Mouse (Mus musculus) liver, adult 2 months (tissue): Measurements from ENCODE around the gene Ephb4. TPM values are rescaled to one million over a fixed set of nuclear protein-coding genes. Genes with fewer than 3 reads are reported as not detected.

Experiments
- DNase-seq: peaks from one replicate; pipeline ENCODE4 v3.0.0-alpha.2; 2011; ENCODE audit warnings: low read depth, low spot score; ENCODE audit errors: extremely low read depth
- H3K27ac ChIP-seq: fragments of 200-500 bp; replicated peaks from 2 replicates; pipeline ENCODE4 v1.5.1; 2012; ENCODE audit warnings: low read depth, mild to moderate bottlenecking, control low read depth, inconsistent platforms, low read length; ENCODE audit not compliant: insufficient read depth
- H3K27me3 ChIP-seq: fragments of 200-500 bp; 2 replicates; pipeline ENCODE4 v1.6.1; 2012; ENCODE audit warnings: mild to moderate bottlenecking, moderate library complexity, low read length, inconsistent platforms; ENCODE audit not compliant: control insufficient read depth, insufficient read depth
- H3K36me3 ChIP-seq: fragments of 200-500 bp; 2 replicates; pipeline ENCODE4 v1.6.1; 2012; ENCODE audit warnings: low read length, inconsistent platforms; ENCODE audit not compliant: control insufficient read depth, insufficient read depth
- H3K4me1 ChIP-seq: fragments of 200-500 bp; 2 replicates; pipeline ENCODE4 v1.6.1; 2011; ENCODE audit warnings: low read length; ENCODE audit not compliant: control insufficient read depth, insufficient read depth
- H3K4me3 ChIP-seq: fragments of 200-500 bp; 2 replicates; pipeline ENCODE4 v1.5.1; 2011; ENCODE audit warnings: low read depth, mild to moderate bottlenecking, control low read depth, low read length, moderate library complexity; ENCODE audit not compliant: insufficient read depth
- H3K79me2 ChIP-seq: fragments of 200-500 bp; 2 replicates; pipeline ENCODE4 v1.6.1; 2012; ENCODE audit warnings: inconsistent platforms, mild to moderate bottlenecking, low read length, moderate library complexity; ENCODE audit not compliant: control insufficient read depth, insufficient read depth
- H3K9ac ChIP-seq: fragments of 200-500 bp; 2 replicates; pipeline ENCODE4 v1.6.1; 2012; ENCODE audit warnings: low read depth, mild to moderate bottlenecking, control low read depth, inconsistent platforms, low read length
- CTCF ChIP-seq: fragments of 200-500 bp; IDR thresholded peaks from 2 replicates; pipeline ENCODE4 v1.5.1; 2011; ENCODE audit warnings: low read depth, low read length, control low read depth
- POLR2A ChIP-seq: fragments of 200-500 bp; IDR thresholded peaks from 2 replicates; pipeline ENCODE4 v1.6.1; 2011; ENCODE audit warnings: low read length, control low read depth; ENCODE audit not compliant: insufficient read depth; ENCODE audit errors: extremely low read depth
- WGBS: fragments of 180-500 bp; shearing (Covaris S2); methylation state at CpG from one replicate; pipeline ENCODE4 v1.1.7; 2018; 5-methylcytosine and 5-hydroxymethylcytosine counted together
- polyA plus RNA-seq: library from polyadenylated mRNA; depleted of rRNA; stranded (reverse); fragments of >200 nt; gene quantifications from 2 replicates; pipeline ENCODE4 v1.2.3, GENCODE M21; 2012
- total RNA-seq: library from RNA; depleted of rRNA; stranded (reverse); fragments of >200 nt; gene quantifications from 2 replicates; pipeline ENCODE4 v1.2.3, GENCODE M21; 2014

Gene Ephb4
- total and polyA plus RNA-seq, 2 experiments: 10.8 to 14.1 TPM

DNA sequence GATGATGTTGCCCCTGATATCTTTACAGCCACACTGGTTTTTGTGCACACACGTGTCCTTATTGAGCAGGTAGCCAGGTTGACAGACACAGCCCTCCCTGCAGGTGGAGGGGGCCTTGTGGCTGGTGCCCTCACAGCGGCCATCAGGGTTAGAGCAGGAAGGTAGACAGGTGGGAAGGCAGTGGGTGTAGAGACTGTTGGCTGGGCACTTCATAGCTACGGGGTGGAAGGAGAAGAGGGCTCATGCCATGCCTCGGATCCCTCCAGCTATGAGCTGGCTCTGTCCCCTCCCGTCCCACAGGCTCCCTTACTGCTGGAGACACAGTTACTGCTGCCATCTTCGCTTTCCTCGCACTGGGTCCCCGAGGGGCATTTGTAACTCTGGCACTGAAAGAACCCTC lies 41.7 kb downstream of the Ephb4 start:
- 79% methylated on average over 8 of the region's 8 CpGs for WGBS
- DNase-seq: no peak
- no peaks in the 10 kb centered on the region for H3K79me2 ChIP-seq
- TF ChIP-seq POLR2A (no peak), CTCF (no peak)
- no peaks in the 10 kb centered on the region for H3K4me1 ChIP-seq
- H3K4me3 ChIP-seq: no peak overlapping the region
- H3K9ac ChIP-seq: no peak overlapping the region
- no peak overlapping the region for H3K27ac ChIP-seq
- H3K36me3 ChIP-seq: no peaks in the 10 kb centered on the region
- no peaks in the 10 kb centered on the region for H3K27me3 ChIP-seq

DNA sequence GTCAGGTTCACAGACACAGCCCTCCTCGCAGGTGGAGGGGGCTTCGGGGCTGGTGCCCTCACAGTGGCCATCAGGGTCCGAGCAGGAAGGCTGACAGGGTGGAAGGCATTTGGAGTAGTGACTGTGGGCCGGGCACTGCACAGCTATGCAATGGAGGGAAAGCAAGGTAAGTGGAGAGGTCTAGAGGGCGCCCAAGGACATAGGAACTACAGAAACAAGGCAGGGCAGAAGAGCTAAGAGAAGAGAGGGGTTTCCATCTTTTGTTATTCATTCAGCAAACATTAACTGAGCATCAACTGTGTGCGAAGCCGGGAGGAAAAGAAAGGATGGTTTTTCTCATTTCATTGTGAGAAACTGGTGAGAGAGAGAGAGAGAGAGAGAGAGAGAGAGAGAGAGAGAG lies 44.5 kb downstream of the Ephb4 start:
- no peak for DNase-seq

DNA sequence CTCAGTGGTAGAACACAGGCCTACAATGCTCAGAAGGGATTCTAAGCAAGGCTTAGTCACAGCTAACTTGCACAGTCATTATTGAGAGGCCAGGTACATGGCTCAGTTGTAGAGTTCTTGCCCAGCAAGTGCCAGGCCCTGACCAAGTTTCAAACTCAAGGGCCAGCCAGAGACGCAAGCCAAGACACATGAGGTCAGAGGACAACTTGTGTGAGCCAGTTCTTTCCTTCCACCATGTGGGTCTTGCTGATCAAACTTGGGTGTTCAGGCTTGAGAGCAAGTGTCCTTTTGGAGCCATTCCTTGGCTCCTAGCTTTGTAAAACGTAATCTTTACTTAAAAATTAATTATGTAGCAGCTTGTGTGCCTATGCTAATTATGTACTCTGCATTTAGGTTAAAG lies 54.2 kb downstream of the Ephb4 start:
- 75% methylated on average over 2 of the region's 2 CpGs for WGBS
- no peak overlapping the region for H3K27ac ChIP-seq
- DNase-seq: no peak
- TF ChIP-seq CTCF (no peak), POLR2A (no peak)
- no peaks in the 10 kb centered on the region for H3K27me3 ChIP-seq
- H3K79me2 ChIP-seq: no peaks in the 10 kb centered on the region
- no peak overlapping the region for H3K4me3 ChIP-seq
- H3K9ac ChIP-seq: no peak overlapping the region
- peaks cover 8% of the 10 kb centered on the region; the same call in 1 of the 2 replicates for H3K4me1 ChIP-seq
- H3K36me3 ChIP-seq: no peaks in the 10 kb centered on the region

More for the DNA sequence above, 44.5 kb downstream of the Ephb4 start:
- H3K4me1 ChIP-seq: no peaks in the 10 kb centered on the region
- H3K36me3 ChIP-seq: no peaks in the 10 kb centered on the region
- no peak overlapping the region for H3K4me3 ChIP-seq
- 50% methylated on average over 7 of the region's 7 CpGs for WGBS
- no peak overlapping the region for H3K27ac ChIP-seq
- no peak for TF ChIP-seq POLR2A
- TF ChIP-seq CTCF: no peak
- no peaks in the 10 kb centered on the region for H3K27me3 ChIP-seq
- H3K79me2 ChIP-seq: no peaks in the 10 kb centered on the region
- H3K9ac ChIP-seq: no peak overlapping the region

DNA sequence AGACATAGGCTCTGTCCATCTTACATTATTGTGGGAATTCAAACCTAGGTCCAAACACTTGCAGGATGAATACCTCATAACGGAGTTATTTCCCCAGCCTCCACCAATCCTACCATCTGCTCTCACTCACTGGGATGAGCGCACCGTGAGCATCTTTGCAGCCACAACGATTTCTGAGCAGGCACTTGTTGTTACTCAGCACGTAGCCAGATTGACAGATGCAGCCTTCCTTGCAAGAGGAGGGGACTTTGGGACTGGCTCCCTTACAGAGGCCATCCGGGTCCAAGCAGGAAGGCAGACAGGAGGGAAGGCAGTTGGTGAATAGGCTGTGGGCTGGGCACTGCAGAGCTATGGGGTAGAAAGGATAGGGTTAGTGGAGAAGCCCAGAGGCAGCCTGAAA lies 59.5 kb downstream of the Ephb4 start:
- no peaks in the 10 kb centered on the region for H3K36me3 ChIP-seq
- no peak for DNase-seq
- peaks cover 3% of the 10 kb centered on the region; the same call in 1 of the 2 replicates for H3K4me1 ChIP-seq
- H3K79me2 ChIP-seq: no peaks in the 10 kb centered on the region
- no peak for TF ChIP-seq POLR2A
- TF ChIP-seq CTCF: no peak
- no peak overlapping the region for H3K27ac ChIP-seq
- no peak overlapping the region for H3K9ac ChIP-seq
- WGBS: 90% methylated on average over 6 of the region's 6 CpGs
- H3K27me3 ChIP-seq: no peaks in the 10 kb centered on the region; the same call in 1 of the 2 replicates
- no peak overlapping the region for H3K4me3 ChIP-seq

DNA sequence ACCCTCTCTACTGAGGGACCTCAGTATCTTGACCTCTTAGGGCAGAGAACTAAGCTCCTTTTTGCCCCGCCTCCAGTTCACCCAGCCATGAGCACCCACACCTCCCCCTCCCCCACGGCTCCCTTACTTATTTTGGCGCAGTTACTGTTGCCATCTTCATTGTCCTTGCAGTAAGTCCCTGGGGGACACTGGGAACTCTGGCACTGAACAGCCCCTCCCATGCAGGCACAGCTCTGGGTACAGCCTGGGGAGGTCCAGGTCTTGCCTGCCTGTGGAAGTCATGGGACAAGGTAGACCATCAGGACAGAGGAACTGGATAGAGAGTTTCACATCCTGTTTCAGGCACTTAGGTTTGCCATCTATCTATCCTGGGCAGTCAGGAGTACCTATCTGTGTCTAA lies 60.2 kb downstream of the Ephb4 start:
- Histone ChIP-seq H3K4me1 (peaks cover 3% of the 10 kb centered on the region; the same call in 1 of the 2 replicates), H3K9ac (no peak overlapping the region), H3K79me2 (no peaks in the 10 kb centered on the region), H3K4me3 (no peak overlapping the region), H3K27ac (no peak overlapping the region), H3K36me3 (no peaks in the 10 kb centered on the region), H3K27me3 (no peaks in the 10 kb centered on the region; the same call in 1 of the 2 replicates)
- WGBS: 82% methylated on average over 3 of the region's 3 CpGs
- TF ChIP-seq CTCF: no peak
- TF ChIP-seq POLR2A: no peak
- no peak for DNase-seq

DNA sequence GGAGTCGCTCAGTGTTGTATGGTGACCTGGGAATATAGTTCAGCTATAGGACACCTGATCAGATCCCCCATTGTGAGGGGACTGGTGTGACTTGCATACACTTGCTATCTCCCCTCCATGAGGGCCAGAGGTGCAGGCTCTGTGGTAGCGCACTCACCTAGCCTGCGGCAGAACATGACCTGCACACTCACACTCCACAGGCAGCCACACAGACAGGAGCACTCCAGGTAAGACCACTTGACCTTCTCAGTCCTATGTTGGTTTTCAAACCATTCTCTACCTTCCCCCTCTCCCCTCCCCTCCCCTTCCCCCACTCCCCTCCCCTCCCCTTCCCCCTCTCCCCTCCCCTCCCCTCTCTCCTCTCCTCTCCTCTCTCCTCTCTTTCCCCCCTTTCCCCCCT lies 60.6 kb downstream of the Ephb4 start:
- Histone ChIP-seq H3K27me3 (no peaks in the 10 kb centered on the region; the same call in 1 of the 2 replicates), H3K79me2 (no peaks in the 10 kb centered on the region), H3K27ac (no peak overlapping the region), H3K4me1 (peaks cover 3% of the 10 kb centered on the region; the same call in 1 of the 2 replicates), H3K36me3 (no peaks in the 10 kb centered on the region), H3K4me3 (no peak overlapping the region), H3K9ac (no peak overlapping the region)
- TF ChIP-seq CTCF: no peak
- TF ChIP-seq POLR2A: no peak
- no peak for DNase-seq
- over 99% methylated on average over 3 of the region's 3 CpGs for WGBS
